Mouse (Mus musculus) mouse trophoblast stem cell (cell line): ENCODE measurements around the gene Tmem191c.

Experiments used
- in situ Hi-C, 2 experiments: fragments of 300-500 bp; cut with MseI, MboI; formaldehyde crosslinking; loops; 2 replicates in 1 of 2; 3 replicates in 1 of 2; pipeline ENCODE4 v1.15.1; 2025

The Tmem191c gene

GRCm38 (mm10) chr16:17266113-17266512, 9.8 kb upstream of the Tmem191c start:
- in situ Hi-C loops = loop anchor here in 1 of 2 experiments (5.0 kb wide), 1 partner anchor 59 kb away; the partner anchor contains the start of gene Rimbp3

GRCm38 (mm10) chr16:17267937-17268336, 7.9 kb upstream of the Tmem191c start:
- in situ Hi-C loops = loop anchor here in 1 of 2 experiments (5.0 kb wide), 1 partner anchor 61 kb away; the partner anchor contains the start of gene Rimbp3

GRCm38 (mm10) chr16:17269872-17270271, 6.0 kb upstream of the Tmem191c start:
- in situ Hi-C loops = loop anchor here (5.0 kb wide), 1 partner anchor 63 kb away; the partner anchor contains the start of gene Rimbp3 (in 2 of the 2)

GRCm38 (mm10) chr16:17271124-17271523, 4.8 kb upstream of the Tmem191c start:
- in situ Hi-C loops = loop anchor here in 1 of 2 experiments (5.0 kb wide), 1 partner anchor 64 kb away; the partner anchor contains the start of gene Rimbp3

GRCm38 (mm10) chr16:17271856-17272255, 4.0 kb upstream of the Tmem191c start:
- in situ Hi-C loops = loop anchor here in 1 of 2 experiments (5.0 kb wide), 1 partner anchor 65 kb away; the partner anchor contains the start of gene Rimbp3

- in situ Hi-C loops = no loop called here
These were observed 581 bp downstream of the Tmem191c start for GRCm38 (mm10) chr16:17276164-17277151.

GRCm38 (mm10) chr16:17277342-17278211, 1.7 kb downstream of the Tmem191c start:
- in situ Hi-C loops = no loop called here

GRCm38 (mm10) chr16:17280471-17280870, 4.6 kb downstream of the Tmem191c start:
- in situ Hi-C loops = no loop called here

GRCm38 (mm10) chr16:17283151-17283550, 7.3 kb downstream of the Tmem191c start:
- in situ Hi-C loops = no loop called here

GRCm38 (mm10) chr16:17287103-17287502, 11.2 kb downstream of the Tmem191c start:
- in situ Hi-C loops = no loop called here

GRCm38 (mm10) chr16:17291016-17291415, 15.1 kb downstream of the Tmem191c start:
- in situ Hi-C loops = no loop called here

- in situ Hi-C loops = no loop called here
These were observed 16.9 kb downstream of the Tmem191c start for GRCm38 (mm10) chr16:17292751-17293150.

GRCm38 (mm10) chr16:17300818-17301217, 24.9 kb downstream of the Tmem191c start:
- in situ Hi-C loops = no loop called here

- in situ Hi-C loops = no loop called here
These were observed 27.8 kb downstream of the Tmem191c start for GRCm38 (mm10) chr16:17303521-17304245.

GRCm38 (mm10) chr16:17307461-17307860, 31.6 kb downstream of the Tmem191c start:
- in situ Hi-C loops = no loop called here

GRCm38 (mm10) chr16:17309036-17309435, 33.2 kb downstream of the Tmem191c start:
- in situ Hi-C loops = no loop called here

- in situ Hi-C loops = no loop called here
These were observed 36.7 kb downstream of the Tmem191c start for GRCm38 (mm10) chr16:17312531-17312930.

GRCm38 (mm10) chr16:17316554-17316953, 40.7 kb downstream of the Tmem191c start:
- in situ Hi-C loops = no loop called here

GRCm38 (mm10) chr16:17321481-17321880, 45.6 kb downstream of the Tmem191c start:
- in situ Hi-C loops = no loop called here

- in situ Hi-C loops = no loop called here
These were observed 48.9 kb downstream of the Tmem191c start for GRCm38 (mm10) chr16:17324745-17325144.

- in situ Hi-C loops = no loop called here
These were observed 50.2 kb downstream of the Tmem191c start for GRCm38 (mm10) chr16:17326064-17326463.
